Mouse (Mus musculus) lung, postnatal 0 days (tissue): ENCODE data around the gene Fmnl3.

Experiments
- CTCF ChIP-seq: IDR thresholded peaks from 2 replicates; pipeline ENCODE4 v1.5.1; 2016; ENCODE audit warnings: antibody characterized with exemption, mild to moderate bottlenecking
- EP300 ChIP-seq: IDR thresholded peaks from 2 replicates; pipeline ENCODE4 v1.6.1; 2016; ENCODE audit warnings: antibody characterized with exemption, mild to moderate bottlenecking, control low read depth

GRCm38 (mm10) chr15:99318071-99318470 is 52.2 kb downstream of the Fmnl3 start:
- TF ChIP-seq CTCF = no peak
- TF ChIP-seq EP300 = no peak
